ENCODE assay signal across 11 mouse cellular contexts in the genomic region with DNA sequence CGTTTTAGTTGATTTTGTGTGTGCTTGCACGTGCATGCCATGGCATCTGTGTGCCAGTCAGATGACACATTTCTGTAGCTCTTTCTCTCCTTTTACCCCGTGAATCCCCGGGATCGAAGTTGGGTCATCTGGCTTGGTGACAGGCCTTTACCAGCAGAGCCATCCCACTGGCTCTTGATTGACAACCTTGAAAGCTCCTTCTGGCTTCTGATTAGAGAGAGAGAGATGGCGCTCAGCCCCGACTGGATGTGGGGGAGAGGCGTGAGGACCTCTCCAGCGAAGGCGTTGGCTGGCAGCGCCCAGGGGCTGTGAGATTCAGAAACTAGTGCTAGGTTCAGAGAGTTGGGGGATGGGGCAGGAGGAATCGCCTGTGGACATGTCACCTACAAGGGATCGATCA. TPM values are rescaled to one million over a fixed set of nuclear protein-coding genes. Genes with fewer than 3 reads are reported as not detected.
DNase-seq lines count a peak whose midpoint lies in the region; ATAC-seq and TF ChIP-seq lines count a peak whose summit lies in the region.
"Had no signal": no experiment of that assay in that cellular context is flagged by ENCODE, and none has a peak within 500 bp of the region (broad histone marks: within the 10 kb centered on the region; RNA-seq: fewer than 3 reads in every experiment).

No protein-coding gene starts in this region.

- no peak for TF ChIP-seq POLR2A in brain, embryonic 14.5 days (IDR thresholded peaks at IDR 0.05; ENCODE audit: borderline replicate concordance, extremely low read depth, insufficient read depth, insufficient read length, poor library complexity, severe bottlenecking)

- peak overlapping the region; percentile 32; the same call in 1 of the 2 replicates for H3K9ac ChIP-seq in midbrain, embryonic 13.5 days (replicated peaks)
- no peak overlapping the region for H3K9ac ChIP-seq in lung, postnatal 0 days (replicated peaks; ENCODE audit: low read depth)
- H3K9ac ChIP-seq: liver, embryonic 14.5 days had no signal

- TF ChIP-seq CTCF in layer of hippocampus, adult 2 months (conservative IDR thresholded peaks at IDR 0.05) = no peak
- TF ChIP-seq CTCF in brain, embryonic 14.5 days (IDR thresholded peaks at IDR 0.05; ENCODE audit: borderline replicate concordance, extremely low read depth, insufficient read depth, insufficient read length) = no peak
- no peak for TF ChIP-seq CTCF in lung, postnatal 0 days (IDR thresholded peaks at IDR 0.05)

- no peak for ATAC-seq in midbrain, embryonic 13.5 days
- ATAC-seq in lung, postnatal 0 days = no peak

- peak in 1 of 2 experiments; percentile 29 for DNase-seq in layer of hippocampus, adult 2 months (ENCODE audit: low spot score in 2 of 2)
- no peak for DNase-seq in layer of hippocampus, adult 11-12 months (ENCODE audit: low spot score)
- peak; percentile 52 for DNase-seq in brain, embryonic 14.5 days (ENCODE audit: low read depth)
- DNase-seq in cerebellum, postnatal 25 days = peak; percentile 63 to 65
- no peak for DNase-seq in lung, postnatal 0 days (ENCODE audit: low spot score)
- no peak for DNase-seq in urinary bladder, postnatal 36 days (ENCODE audit: low spot score in 2 of 2)
- no peak for DNase-seq in T-cell, adult 2 months (ENCODE audit: low spot score)

- H3K4me3 ChIP-seq in layer of hippocampus, adult 2 months = peak overlapping the region; percentile 27
- no peak overlapping the region for H3K4me3 ChIP-seq in midbrain, embryonic 13.5 days (replicated peaks)
- no peak overlapping the region for H3K4me3 ChIP-seq in lung, postnatal 0 days (ENCODE audit: low read depth, low read length)
- H3K4me3 ChIP-seq: erythroblast, embryonic 14.5 days had no signal

- no peaks in the 10 kb centered on the region for H3K9me3 ChIP-seq in midbrain, embryonic 13.5 days
- no peaks in the 10 kb centered on the region for H3K9me3 ChIP-seq in lung, postnatal 0 days (ENCODE audit: low read length)

- H3K4me2 ChIP-seq in midbrain, embryonic 13.5 days (replicated peaks) = peak overlapping the region; percentile 19
- no peak overlapping the region for H3K4me2 ChIP-seq in lung, postnatal 0 days (replicated peaks; ENCODE audit: low read depth, low read length)

- peak overlapping the region; percentile 75 for H3K27ac ChIP-seq in layer of hippocampus, adult 2 months
- H3K27ac ChIP-seq in midbrain, embryonic 13.5 days = no peak overlapping the region
- H3K27ac ChIP-seq in lung, postnatal 0 days (ENCODE audit: low read length) = no peak overlapping the region
- H3K27ac ChIP-seq: liver, embryonic 14.5 days had no signal

- peaks cover 54% of the 10 kb centered on the region for H3K36me3 ChIP-seq in midbrain, embryonic 13.5 days
- H3K36me3 ChIP-seq in lung, postnatal 0 days (ENCODE audit: insufficient read depth, low read length) = no peaks in the 10 kb centered on the region

- WGBS in midbrain, embryonic 13.5 days = 82% methylated on average over 13 of the region's 13 CpGs
- WGBS in lung, postnatal 0 days = 79% methylated on average over 13 of the region's 13 CpGs

- peaks cover 48% of the 10 kb centered on the region for H3K4me1 ChIP-seq in midbrain, embryonic 13.5 days (replicated peaks)
- H3K4me1 ChIP-seq in lung, postnatal 0 days (ENCODE audit: insufficient read depth, low read depth, low read length) = no peaks in the 10 kb centered on the region

- TF ChIP-seq EP300 in lung, postnatal 0 days (IDR thresholded peaks at IDR 0.05) = no peak

- 0 out of 2 replicates have a peak, but pooled peaks cover 3% of the 10 kb centered on the region for H3K27me3 ChIP-seq in midbrain, embryonic 13.5 days
- no peaks in the 10 kb centered on the region for H3K27me3 ChIP-seq in lung, postnatal 0 days (replicated peaks; ENCODE audit: insufficient read depth, low read length)

RNA-seq across cellular contexts. Expression of gene Clip3, which starts 2.3 kb away (rescaled TPM):
- total RNA-seq in layer of hippocampus, adult 2 months (2021) = 100 to 1,000 TPM; 453 to 474 TPM
- polyA plus RNA-seq in brain, embryonic 14.5 days (2012; rRNA removed) = 233 and 314 TPM in 2 replicates
- 92.0 and 99.2 TPM in 2 replicates for polyA plus RNA-seq in midbrain, embryonic 13.5 days (2015; fragmentation: Nextera tagmentation; extraction: Ambion mirVana)
- 4.3 and 5.0 TPM in 2 replicates for polyA plus RNA-seq in lung, postnatal 0 days (2015; fragmentation: Nextera tagmentation; extraction: Ambion mirVana)
- total RNA-seq: granulocyte monocyte progenitor cell, adult 5-6 weeks had no signal
- polyA plus RNA-seq: erythroblast, embryonic 14.5 days had no signal

RNA-seq across cellular contexts. Expression of gene Wdr62, which starts 13.6 kb away (rescaled TPM):
- total RNA-seq in layer of hippocampus, adult 2 months (2021) = 1 to 10 TPM in 1 of 2 experiments, under 1 TPM in 1; 1.00 to 1.4 TPM
- polyA plus RNA-seq in brain, embryonic 14.5 days (2012; rRNA removed) = 15.2 and 26.2 TPM in 2 replicates
- polyA plus RNA-seq in midbrain, embryonic 13.5 days (2015; fragmentation: Nextera tagmentation; extraction: Ambion mirVana) = 5.9 and 6.4 TPM in 2 replicates
- 2.5 and 2.7 TPM in 2 replicates for polyA plus RNA-seq in lung, postnatal 0 days (2015; fragmentation: Nextera tagmentation; extraction: Ambion mirVana)

RNA-seq across cellular contexts. Expression of gene Thap8, which starts 13.9 kb away (rescaled TPM):
- under 1 TPM; 0.44 to 0.56 TPM for total RNA-seq in layer of hippocampus, adult 2 months (2021)
- 0.11 and 0.12 TPM in 2 replicates for polyA plus RNA-seq in brain, embryonic 14.5 days (2012; rRNA removed)
- polyA plus RNA-seq in midbrain, embryonic 13.5 days (2015; fragmentation: Nextera tagmentation; extraction: Ambion mirVana) = 0.68 and 0.79 TPM in 2 replicates
- polyA plus RNA-seq in lung, postnatal 0 days (2015; fragmentation: Nextera tagmentation; extraction: Ambion mirVana) = 0.37 and 0.81 TPM in 2 replicates
- polyA plus RNA-seq: erythroblast, embryonic 14.5 days had no signal

RNA-seq across cellular contexts. Expression of gene Alkbh6, which starts 14.7 kb away (rescaled TPM):
- total RNA-seq in layer of hippocampus, adult 2 months (2021) = 10 to 100 TPM; 50.8 to 51.8 TPM
- 131 and 198 TPM in 2 replicates for polyA plus RNA-seq in brain, embryonic 14.5 days (2012; rRNA removed)
- polyA plus RNA-seq in midbrain, embryonic 13.5 days (2015; fragmentation: Nextera tagmentation; extraction: Ambion mirVana) = 128 and 132 TPM in 2 replicates
- polyA plus RNA-seq in lung, postnatal 0 days (2015; fragmentation: Nextera tagmentation; extraction: Ambion mirVana) = 60.6 and 78.2 TPM in 2 replicates

RNA-seq across cellular contexts. Expression of gene Syne4, which starts 20.8 kb away (rescaled TPM):
- 10 to 100 TPM in 1 of 2 experiments, 1 to 10 TPM in 1; 9.4 to 14.2 TPM for total RNA-seq in layer of hippocampus, adult 2 months (2021)
- 28.5 and 36.3 TPM in 2 replicates for polyA plus RNA-seq in brain, embryonic 14.5 days (2012; rRNA removed)
- 10.8 and 11.7 TPM in 2 replicates for polyA plus RNA-seq in midbrain, embryonic 13.5 days (2015; fragmentation: Nextera tagmentation; extraction: Ambion mirVana)
- polyA plus RNA-seq in lung, postnatal 0 days (2015; fragmentation: Nextera tagmentation; extraction: Ambion mirVana) = 13.1 and 17.2 TPM in 2 replicates

Comparison
In these comparisons a context has a peak if more than half of its experiments do, and no peak if none do; other contexts are left out.
1. DNase-seq: peak in brain, embryonic 14.5 days (single experiment) and cerebellum, postnatal 25 days (2 of 2); none in layer of hippocampus, adult 11-12 months (single experiment), lung, postnatal 0 days (single experiment), urinary bladder, postnatal 36 days (0 of 2) and T-cell, adult 2 months (single experiment).
2. RNA of gene Clip3, which starts 2.3 kb away (polyA plus RNA-seq): 233 to 314 TPM in brain, embryonic 14.5 days and 92.0 to 99.2 TPM in midbrain, embryonic 13.5 days; 4.3 to 5.0 TPM in lung, postnatal 0 days; every median in the first group is over 10 times any median in the second.